Mouse (Mus musculus) liver, embryonic 16.5 days (tissue): ENCODE measurements at regions not wholly inside any gene's neighbourhood (a gene's known extent, or its start where the extent isn't known, plus 50 kb on each side); places are given as distances from the start of the nearest gene placed in this dataset.
"Not testable (repeated sequence)": the region's sequence is repeated elsewhere in the genome, so short reads cannot be mapped to it uniquely, and the experiment has no call there.

Experiments used
- ATAC-seq: fragments of 200-750 bp; cut with Nextera tagmentation; 2 replicates; pipeline ENCODE4 v1.8.0; 2017; ENCODE audit warnings: low read depth, mild to moderate bottlenecking, moderate number of reproducible peaks, moderate library complexity
- H3K27ac ChIP-seq: fragments of 300-500 bp; sonication (generic); 2 replicates; pipeline ENCODE4 v1.5.1; 2014; ENCODE audit warnings: mild to moderate bottlenecking, low read length
- H3K27me3 ChIP-seq: fragments of 300-500 bp; sonication (generic); 2 replicates; pipeline ENCODE4 v1.6.1; 2014; ENCODE audit warnings: low read depth, low read length, mixed read lengths; ENCODE audit not compliant: control insufficient read depth, insufficient read depth
- H3K36me3 ChIP-seq: fragments of 300-500 bp; sonication (generic); 2 replicates; pipeline ENCODE4 v1.6.1; 2014; ENCODE audit warnings: mild to moderate bottlenecking; ENCODE audit not compliant: control insufficient read depth, insufficient read depth
- H3K4me1 ChIP-seq: fragments of 300-500 bp; sonication (generic); 2 replicates; pipeline ENCODE4 v1.6.1; 2014; ENCODE audit warnings: low read depth, low read length, mixed read lengths; ENCODE audit not compliant: control insufficient read depth
- H3K4me2 ChIP-seq: fragments of 300-500 bp; sonication (generic); 2 replicates; pipeline ENCODE4 v1.6.1; 2014; ENCODE audit warnings: low read depth, low read length, mixed read lengths
- H3K4me3 ChIP-seq: fragments of 300-500 bp; sonication (generic); 2 replicates; pipeline ENCODE4 v1.5.1; 2014; ENCODE audit warnings: low read depth, mild to moderate bottlenecking, low read length
- H3K9ac ChIP-seq: fragments of 300-500 bp; sonication (generic); 2 replicates; pipeline ENCODE4 v1.6.1; 2014; ENCODE audit warnings: low read depth, low read length
- H3K9me3 ChIP-seq: fragments of 300-500 bp; sonication (generic); replicated peaks from 2 replicates; pipeline ENCODE4 v1.6.1; 2016; ENCODE audit warnings: low read length; ENCODE audit not compliant: control insufficient read depth
- WGBS: fragments of 180-500 bp; shearing (Covaris S2); extraction: QIAGEN DNeasy Blood & Tissue Kit; methylation state at CpG from one replicate; pipeline ENCODE4 v1.1.7; 2014; ENCODE audit not compliant: insufficient replicate concordance; 5-methylcytosine and 5-hydroxymethylcytosine counted together

DNA sequence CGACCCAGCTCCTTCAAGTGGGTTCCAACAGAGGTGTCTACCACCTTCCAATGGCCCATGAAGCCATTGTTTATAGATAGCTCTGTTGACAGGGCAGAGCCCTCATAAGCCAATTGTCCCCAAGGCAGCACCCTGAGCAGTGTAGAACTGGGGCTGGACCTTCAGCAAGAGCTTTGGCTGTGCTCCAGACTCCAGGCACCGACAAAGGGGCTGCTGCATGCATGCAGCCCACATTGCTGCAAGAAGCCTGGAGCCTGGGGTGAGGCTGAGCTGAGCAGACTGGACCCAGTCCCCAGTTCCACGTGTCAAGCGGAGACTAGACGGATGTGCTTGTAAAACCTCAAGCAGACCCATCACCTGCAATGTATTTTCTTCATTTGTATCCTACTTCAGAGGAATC, 91.9 kb upstream of the Lemd2 start:
- Histone ChIP-seq H3K4me1 (no peaks in the 10 kb centered on the region), H3K27ac (no peak overlapping the region), H3K4me2 (no peak overlapping the region), H3K4me3 (no peak overlapping the region), H3K27me3 (no peaks in the 10 kb centered on the region), H3K9me3 (no peaks in the 10 kb centered on the region), H3K9ac (no peak overlapping the region), H3K36me3 (no peaks in the 10 kb centered on the region)
- ATAC-seq, result no peak
- 67% methylated on average over 5 of the region's 5 CpGs for WGBS

GRCm38 (mm10) chr17:27294208-27294604, 89.9 kb upstream of the Lemd2 start:
- H3K27ac ChIP-seq, result no peak overlapping the region
- H3K4me1 ChIP-seq, result no peaks in the 10 kb centered on the region
- no peak overlapping the region for H3K9ac ChIP-seq
- H3K27me3 ChIP-seq, result no peaks in the 10 kb centered on the region
- ATAC-seq, result no peak
- no peaks in the 10 kb centered on the region for H3K36me3 ChIP-seq
- no peak overlapping the region for H3K4me3 ChIP-seq
- no peak overlapping the region for H3K4me2 ChIP-seq
- H3K9me3 ChIP-seq, result peaks cover 4% of the 10 kb centered on the region
- WGBS, result 70% methylated on average over 5 of the region's 5 CpGs

DNA sequence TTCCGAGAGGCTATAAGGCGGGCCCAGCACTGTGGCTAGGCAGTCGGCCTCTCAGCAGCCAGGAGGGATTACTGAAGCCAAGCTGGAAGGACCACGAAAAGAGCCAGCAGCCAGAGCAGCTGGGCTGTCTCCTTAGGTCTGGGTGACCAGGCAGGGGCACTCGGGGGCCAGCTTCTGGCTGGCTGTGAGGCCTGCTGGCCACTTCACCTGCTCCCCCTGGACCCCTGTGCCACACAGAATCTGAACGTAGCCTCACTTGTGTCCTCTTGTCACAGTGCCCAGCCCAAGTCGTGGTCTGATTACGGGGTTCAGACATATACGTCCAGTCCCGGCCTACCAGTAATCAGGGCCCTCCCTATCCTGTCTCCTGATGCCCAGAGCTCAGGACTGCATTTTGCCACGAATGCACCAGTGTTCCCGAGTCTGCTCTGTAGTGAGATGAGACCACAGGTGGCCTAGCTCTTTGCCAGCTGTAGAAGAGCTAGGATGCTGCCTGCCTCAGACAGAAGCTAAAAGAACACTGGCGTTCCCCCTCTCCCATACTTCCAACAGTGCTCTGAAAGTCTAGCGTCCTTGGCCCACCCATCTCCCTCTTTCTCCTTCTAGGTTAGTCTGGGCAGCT, 89.4 kb upstream of the Lemd2 start:
- Histone ChIP-seq H3K9ac (no peak overlapping the region), H3K4me1 (no peaks in the 10 kb centered on the region), H3K36me3 (no peaks in the 10 kb centered on the region), H3K4me3 (no peak overlapping the region), H3K9me3 (peaks cover 4% of the 10 kb centered on the region), H3K27me3 (no peaks in the 10 kb centered on the region), H3K27ac (no peak overlapping the region), H3K4me2 (no peak overlapping the region)
- 69% methylated on average over 14 of the region's 14 CpGs for WGBS
- ATAC-seq, result no peak

GRCm38 (mm10) chr17:27291673-27292072, 87.4 kb upstream of the Lemd2 start:
- no peak overlapping the region for H3K27ac ChIP-seq
- no peaks in the 10 kb centered on the region for H3K27me3 ChIP-seq
- no peaks in the 10 kb centered on the region for H3K36me3 ChIP-seq
- no peak overlapping the region for H3K4me2 ChIP-seq
- ATAC-seq, result no peak
- no peak overlapping the region for H3K4me3 ChIP-seq
- peaks cover 4% of the 10 kb centered on the region for H3K9me3 ChIP-seq
- H3K9ac ChIP-seq, result no peak overlapping the region
- 84% methylated on average over 10 of the region's 10 CpGs for whole genome bisulfite sequencing
- no peaks in the 10 kb centered on the region for H3K4me1 ChIP-seq

GRCm38 (mm10) chr17:27291176-27291575, 86.9 kb upstream of the Lemd2 start:
- no peaks in the 10 kb centered on the region for H3K4me1 ChIP-seq
- H3K4me3 ChIP-seq, result no peak overlapping the region
- 74% methylated on average over 14 of the region's 14 CpGs for WGBS
- H3K4me2 ChIP-seq, result no peak overlapping the region
- no peak for ATAC-seq
- H3K27me3 ChIP-seq, result no peaks in the 10 kb centered on the region
- no peak overlapping the region for H3K9ac ChIP-seq
- no peak overlapping the region for H3K27ac ChIP-seq
- H3K9me3 ChIP-seq, result peaks cover 4% of the 10 kb centered on the region
- H3K36me3 ChIP-seq, result no peaks in the 10 kb centered on the region

- no peak overlapping the region for H3K9ac ChIP-seq
- no peaks in the 10 kb centered on the region for H3K27me3 ChIP-seq
- H3K9me3 ChIP-seq, result peaks cover 4% of the 10 kb centered on the region
- 81% methylated on average over 16 of the region's 16 CpGs for WGBS
- ATAC-seq, result no peak
- H3K4me1 ChIP-seq, result no peaks in the 10 kb centered on the region
- H3K4me2 ChIP-seq, result no peak overlapping the region
- H3K36me3 ChIP-seq, result no peaks in the 10 kb centered on the region
- H3K4me3 ChIP-seq, result no peak overlapping the region
- H3K27ac ChIP-seq, result no peak overlapping the region
These were observed 86.0 kb upstream of the Lemd2 start for GRCm38 (mm10) chr17:27290311-27290710.

DNA sequence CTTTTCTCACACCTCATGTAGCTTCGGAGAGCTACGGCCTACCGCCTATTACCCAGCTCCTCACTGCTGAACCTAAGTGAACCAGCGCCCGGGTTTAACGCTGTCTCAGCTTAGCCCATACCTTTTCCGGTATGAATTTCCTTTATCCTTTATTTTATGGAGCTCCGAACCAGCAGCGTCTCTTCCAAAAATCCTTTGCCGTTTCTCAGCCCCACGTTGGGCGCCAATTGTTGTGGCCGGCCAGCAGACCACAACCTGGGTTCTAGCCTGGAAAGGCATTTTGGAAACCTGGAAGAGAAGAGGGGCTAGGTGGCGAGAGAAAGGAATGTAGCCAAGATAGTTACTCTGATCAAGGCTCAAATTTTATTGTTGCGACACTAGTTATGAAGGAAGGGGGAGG, 85.5 kb upstream of the Lemd2 start:
- not testable (repeated sequence) for H3K9ac ChIP-seq, H3K9me3 ChIP-seq, H3K27ac ChIP-seq, H3K4me1 ChIP-seq, H3K36me3 ChIP-seq, H3K4me3 ChIP-seq, H3K4me2 ChIP-seq, H3K27me3 ChIP-seq, ATAC-seq
- 78% methylated on average over 13 of the region's 15 CpGs for WGBS

- not testable (repeated sequence) for H3K27ac ChIP-seq, H3K27me3 ChIP-seq, H3K9ac ChIP-seq, ATAC-seq, H3K4me2 ChIP-seq, H3K4me1 ChIP-seq, H3K4me3 ChIP-seq, H3K9me3 ChIP-seq, H3K36me3 ChIP-seq
- WGBS, result 84% methylated on average over 9 of the region's 10 CpGs
These were observed 83.7 kb upstream of the Lemd2 start for GRCm38 (mm10) chr17:27287986-27288385.

- Histone ChIP-seq H3K36me3 (no peaks in the 10 kb centered on the region), H3K4me3 (no peak overlapping the region), H3K27ac (no peak overlapping the region), H3K27me3 (no peaks in the 10 kb centered on the region), H3K9me3 (no peaks in the 10 kb centered on the region), H3K9ac (no peak overlapping the region), H3K4me2 (no peak overlapping the region), H3K4me1 (no peaks in the 10 kb centered on the region)
- 54% methylated on average over 9 of the region's 9 CpGs for WGBS
- no peak for ATAC-seq
These were observed 77.0 kb upstream of the Lemd2 start for GRCm38 (mm10) chr17:27281241-27281640.
